Mouse (Mus musculus) liver, embryonic 13.5 days (tissue): ENCODE measurements around the gene Dnajc21. TPM values are rescaled to one million over a fixed set of nuclear protein-coding genes. Genes with fewer than 3 reads are reported as not detected.

Source experiments
- ATAC-seq: fragments of 200-750 bp; cut with Nextera tagmentation; 2 replicates; pipeline ENCODE4 v1.8.0; 2017; ENCODE audit warnings: low read depth, mild to moderate bottlenecking, moderate number of reproducible peaks, moderate library complexity
- DNase-seq: peaks from one replicate; pipeline ENCODE4 v3.0.0; 2022
- H3K27ac ChIP-seq: fragments of 300-500 bp; sonication (generic); 2 replicates; pipeline ENCODE4 v1.5.1; 2015; ENCODE audit warnings: moderate library complexity, mild to moderate bottlenecking, inconsistent platforms
- H3K27me3 ChIP-seq: fragments of 300-500 bp; sonication (generic); 2 replicates; pipeline ENCODE4 v1.6.1; 2015; ENCODE audit warnings: mild to moderate bottlenecking, inconsistent platforms
- H3K36me3 ChIP-seq: fragments of 300-500 bp; sonication (generic); 2 replicates; pipeline ENCODE4 v1.6.1; 2015; ENCODE audit warnings: mild to moderate bottlenecking, inconsistent platforms
- H3K4me1 ChIP-seq: fragments of 300-500 bp; sonication (generic); replicated peaks from 2 replicates; pipeline ENCODE4 v1.6.1; 2015; ENCODE audit warnings: inconsistent platforms
- H3K4me2 ChIP-seq: fragments of 300-500 bp; sonication (generic); 2 replicates; pipeline ENCODE4 v1.6.1; 2015; ENCODE audit warnings: inconsistent platforms, mild to moderate bottlenecking, moderate library complexity
- H3K4me3 ChIP-seq: fragments of 300-500 bp; sonication (generic); replicated peaks from 2 replicates; pipeline ENCODE4 v1.5.1; 2015; ENCODE audit warnings: mild to moderate bottlenecking, inconsistent platforms
- H3K9ac ChIP-seq: fragments of 300-500 bp; sonication (generic); 2 replicates; pipeline ENCODE4 v1.6.1; 2015; ENCODE audit warnings: mild to moderate bottlenecking, inconsistent platforms
- H3K9me3 ChIP-seq: fragments of 300-500 bp; sonication (generic); replicated peaks from 2 replicates; pipeline ENCODE4 v1.6.1; 2016; ENCODE audit warnings: inconsistent platforms
- WGBS: fragments of 180-500 bp; shearing (Covaris S2); methylation state at CpG from one replicate; pipeline ENCODE4 v1.1.7; 2015; ENCODE audit not compliant: insufficient replicate concordance; 5-methylcytosine and 5-hydroxymethylcytosine counted together
- polyA plus RNA-seq: library from polyadenylated mRNA; unstranded; fragments of >200 nt; fragmentation: Nextera tagmentation; extraction: Ambion mirVana; gene quantifications from 2 replicates; pipeline ENCODE4 v1.2.1, GENCODE M21; 2015

The Dnajc21 gene
- polyA plus RNA-seq, 1 experiment from 2014 or later: 5.8 TPM

GRCm38 (mm10) chr15:10436893-10437292 is 33.4 kb downstream of the Dnajc21 start:
- Histone ChIP-seq H3K4me1 (no peaks in the 10 kb centered on the region), H3K9ac (no peak overlapping the region), H3K9me3 (no peaks in the 10 kb centered on the region), H3K4me2 (no peak overlapping the region), H3K36me3 (no peaks in the 10 kb centered on the region), H3K4me3 (no peak overlapping the region), H3K27me3 (no peaks in the 10 kb centered on the region), H3K27ac (no peak overlapping the region)
- ATAC-seq: no peak
- 51% methylated on average over 1 of the region's 1 CpGs for WGBS
- DNase-seq: no peak

- no peak for DNase-seq
- ATAC-seq: no peak
- H3K9me3 ChIP-seq: no peaks in the 10 kb centered on the region
- 73% methylated on average over 13 of the region's 13 CpGs for WGBS
- H3K4me1 ChIP-seq: no peaks in the 10 kb centered on the region
- no peak overlapping the region for H3K27ac ChIP-seq
- H3K27me3 ChIP-seq: no peaks in the 10 kb centered on the region
- H3K9ac ChIP-seq: no peak overlapping the region
- no peak overlapping the region for H3K4me3 ChIP-seq
- no peaks in the 10 kb centered on the region for H3K36me3 ChIP-seq
- no peak overlapping the region for H3K4me2 ChIP-seq
Observed at GRCm38 (mm10) chr15:10426545-10427266, 43.6 kb downstream of the Dnajc21 start.

- H3K27me3 ChIP-seq: no peaks in the 10 kb centered on the region
- H3K4me2 ChIP-seq: no peak overlapping the region
- no peak overlapping the region for H3K9ac ChIP-seq
- H3K4me1 ChIP-seq: no peaks in the 10 kb centered on the region
- H3K9me3 ChIP-seq: no peaks in the 10 kb centered on the region
- 74% methylated on average over 6 of the region's 6 CpGs for WGBS
- no peak overlapping the region for H3K27ac ChIP-seq
- ATAC-seq: no peak
- H3K4me3 ChIP-seq: no peak overlapping the region
- H3K36me3 ChIP-seq: no peaks in the 10 kb centered on the region
- DNase-seq: no peak
Observed at GRCm38 (mm10) chr15:10426124-10426523, 44.2 kb downstream of the Dnajc21 start.

- no peak overlapping the region for H3K9ac ChIP-seq
- ATAC-seq (no peak), DNase-seq (no peak)
- no peaks in the 10 kb centered on the region for H3K27me3 ChIP-seq
- no peaks in the 10 kb centered on the region for H3K9me3 ChIP-seq
- no peak overlapping the region for H3K27ac ChIP-seq
- WGBS: 79% methylated on average over 1 of the region's 1 CpGs
- no peak overlapping the region for H3K4me2 ChIP-seq
- H3K4me1 ChIP-seq: no peaks in the 10 kb centered on the region
- H3K4me3 ChIP-seq: no peak overlapping the region
- no peaks in the 10 kb centered on the region for H3K36me3 ChIP-seq
Observed at GRCm38 (mm10) chr15:10421785-10422144, 48.6 kb downstream of the Dnajc21 start.

- H3K36me3 ChIP-seq: no peaks in the 10 kb centered on the region
- H3K4me1 ChIP-seq: no peaks in the 10 kb centered on the region
- H3K27ac ChIP-seq: no peak overlapping the region
- ATAC-seq: no peak
- no peak overlapping the region for H3K4me3 ChIP-seq
- WGBS: 51% methylated on average over 7 of the region's 7 CpGs
- no peaks in the 10 kb centered on the region for H3K9me3 ChIP-seq
- H3K4me2 ChIP-seq: no peak overlapping the region
- no peak for DNase-seq
- H3K27me3 ChIP-seq: no peaks in the 10 kb centered on the region
- H3K9ac ChIP-seq: no peak overlapping the region
Observed at GRCm38 (mm10) chr15:10421138-10421784, 49.1 kb downstream of the Dnajc21 start.

GRCm38 (mm10) chr15:10413656-10414055 is 56.7 kb downstream of the Dnajc21 start:
- 71% methylated on average over 6 of the region's 6 CpGs for WGBS
- no peaks in the 10 kb centered on the region for H3K36me3 ChIP-seq
- no peak for ATAC-seq

GRCm38 (mm10) chr15:10410881-10411280 is 59.4 kb downstream of the Dnajc21 start:
- no peaks in the 10 kb centered on the region for H3K36me3 ChIP-seq
- no peak overlapping the region for H3K4me2 ChIP-seq
- H3K9me3 ChIP-seq: no peaks in the 10 kb centered on the region
- no peak overlapping the region for H3K27ac ChIP-seq
- no peak overlapping the region for H3K9ac ChIP-seq
- ATAC-seq: no peak
- no peaks in the 10 kb centered on the region for H3K27me3 ChIP-seq
- H3K4me1 ChIP-seq: no peaks in the 10 kb centered on the region
- H3K4me3 ChIP-seq: no peak overlapping the region
- WGBS: 68% methylated on average over 2 of the region's 2 CpGs
- no peak for DNase-seq

More at GRCm38 (mm10) chr15:10413656-10414055, 56.7 kb downstream of the Dnajc21 start:
- H3K27ac ChIP-seq: no peak overlapping the region
- H3K9ac ChIP-seq: no peak overlapping the region
- H3K4me2 ChIP-seq: no peak overlapping the region
- no peak overlapping the region for H3K4me3 ChIP-seq
- no peaks in the 10 kb centered on the region for H3K27me3 ChIP-seq
- H3K4me1 ChIP-seq: no peaks in the 10 kb centered on the region
- no peak for DNase-seq
- no peaks in the 10 kb centered on the region for H3K9me3 ChIP-seq

GRCm38 (mm10) chr15:10409842-10410241 is 60.5 kb downstream of the Dnajc21 start:
- Histone ChIP-seq H3K27me3 (no peaks in the 10 kb centered on the region), H3K36me3 (no peaks in the 10 kb centered on the region), H3K4me3 (no peak overlapping the region), H3K9ac (no peak overlapping the region), H3K4me1 (no peaks in the 10 kb centered on the region), H3K9me3 (no peaks in the 10 kb centered on the region), H3K4me2 (no peak overlapping the region), H3K27ac (no peak overlapping the region)
- WGBS: 54% methylated on average over 3 of the region's 3 CpGs
- no peak for ATAC-seq
- no peak for DNase-seq

GRCm38 (mm10) chr15:10400415-10400814 is 69.9 kb downstream of the Dnajc21 start:
- H3K4me1 ChIP-seq: no peaks in the 10 kb centered on the region
- H3K36me3 ChIP-seq: 0 out of 2 replicates have a peak, but pooled peaks cover 3% of the 10 kb centered on the region
- H3K4me3 ChIP-seq: no peak overlapping the region
- no peak overlapping the region for H3K9ac ChIP-seq
- no peaks in the 10 kb centered on the region for H3K9me3 ChIP-seq
- ATAC-seq (no peak), DNase-seq (no peak)
- WGBS: 43% methylated on average over 3 of the region's 3 CpGs
- no peak overlapping the region for H3K27ac ChIP-seq
- H3K27me3 ChIP-seq: no peaks in the 10 kb centered on the region
- no peak overlapping the region for H3K4me2 ChIP-seq

- 0 out of 2 replicates have a peak, but pooled peaks cover 3% of the 10 kb centered on the region for H3K36me3 ChIP-seq
- peak; percentile 91 for ATAC-seq
Observed at GRCm38 (mm10) chr15:10399795-10400194, 70.5 kb downstream of the Dnajc21 start.

More at GRCm38 (mm10) chr15:10399795-10400194, 70.5 kb downstream of the Dnajc21 start:
- no peaks in the 10 kb centered on the region for H3K9me3 ChIP-seq
- WGBS: 64% methylated on average over 2 of the region's 2 CpGs
- no peak overlapping the region for H3K9ac ChIP-seq
- H3K27ac ChIP-seq: no peak overlapping the region
- DNase-seq: no peak
- no peaks in the 10 kb centered on the region for H3K27me3 ChIP-seq
- H3K4me2 ChIP-seq: no peak overlapping the region
- no peaks in the 10 kb centered on the region for H3K4me1 ChIP-seq
- no peak overlapping the region for H3K4me3 ChIP-seq
